Mouse (Mus musculus): Measurements from ENCODE around the gene Nat9. TPM values are rescaled to one million over a fixed set of nuclear protein-coding genes. Genes with fewer than 3 reads are reported as not detected.

Gene Nat9
- total RNA-seq, 2 experiments from 2014 or later, result 16.4 to 17.9 TPM

DNA sequence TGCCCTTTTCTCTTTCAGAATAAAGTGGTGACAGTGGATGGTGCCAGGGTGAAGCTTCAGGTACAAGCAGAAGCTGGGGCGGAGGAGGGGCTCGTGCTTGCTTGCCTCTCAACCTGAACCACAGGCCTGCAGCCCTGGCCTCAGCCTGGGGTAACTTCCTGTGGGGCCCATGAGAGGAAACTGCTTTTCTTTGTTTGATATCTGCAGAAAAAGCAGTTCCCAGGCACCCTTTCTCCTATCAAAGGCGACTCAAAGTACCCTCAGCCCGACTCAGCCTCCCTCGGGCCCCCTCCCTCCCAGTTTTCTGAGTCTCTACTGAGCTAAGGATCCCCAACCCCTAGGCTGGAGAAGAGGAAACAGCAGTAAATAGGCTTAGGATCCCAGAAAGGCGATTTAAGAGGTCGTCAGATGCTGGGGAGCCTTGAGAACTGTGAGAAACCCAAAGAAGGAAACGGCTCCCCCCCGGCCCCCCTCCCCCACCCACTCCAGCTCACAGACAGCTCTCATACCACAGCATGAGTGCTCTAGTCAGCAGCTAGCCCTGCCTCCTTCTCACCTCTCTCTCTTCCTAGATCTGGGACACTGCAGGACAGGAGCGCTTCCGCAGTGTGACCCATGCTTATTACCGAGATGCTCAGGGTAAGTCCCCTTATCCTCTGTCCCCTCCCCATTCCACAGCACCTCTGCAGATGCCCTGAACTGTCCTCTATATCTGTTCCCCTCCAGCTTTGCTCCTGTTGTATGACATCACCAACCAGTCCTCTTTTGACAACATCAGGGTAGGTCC, 29.5 kb downstream of the Nat9 start:
- DNase-seq (ENCODE audit: low spot score in 2 of 2), result no peak

DNA sequence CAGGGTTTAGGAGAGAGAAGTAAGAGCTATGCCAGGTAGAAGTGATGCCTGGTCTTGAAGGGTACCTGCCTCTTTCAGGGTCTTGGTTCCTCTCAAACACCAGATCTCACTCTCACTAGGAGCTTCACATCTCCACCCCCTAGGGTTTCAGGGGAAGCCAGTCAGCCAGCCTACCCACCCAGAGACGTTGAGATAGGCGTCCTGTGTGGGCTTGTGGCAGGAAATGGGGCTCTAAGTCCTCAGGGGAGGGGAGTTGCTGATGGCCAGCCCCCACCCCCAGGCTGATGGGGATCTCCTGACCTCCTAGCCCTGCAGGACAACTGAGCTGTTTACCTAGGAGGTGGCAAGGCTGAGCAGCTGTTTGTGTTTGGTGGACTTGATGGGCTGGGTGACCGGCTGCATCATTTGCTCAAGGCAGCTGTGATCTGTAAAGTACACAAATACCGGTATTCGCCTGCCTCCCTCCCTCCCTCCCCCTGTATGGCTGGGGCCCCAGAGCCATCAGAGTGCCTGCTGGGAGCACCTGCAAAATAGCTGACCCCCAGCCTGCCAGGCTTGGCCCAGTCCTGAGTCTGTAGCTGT, 32.5 kb downstream of the Nat9 start:
- no peak for DNase-seq (ENCODE audit: low spot score in 2 of 2)

DNA sequence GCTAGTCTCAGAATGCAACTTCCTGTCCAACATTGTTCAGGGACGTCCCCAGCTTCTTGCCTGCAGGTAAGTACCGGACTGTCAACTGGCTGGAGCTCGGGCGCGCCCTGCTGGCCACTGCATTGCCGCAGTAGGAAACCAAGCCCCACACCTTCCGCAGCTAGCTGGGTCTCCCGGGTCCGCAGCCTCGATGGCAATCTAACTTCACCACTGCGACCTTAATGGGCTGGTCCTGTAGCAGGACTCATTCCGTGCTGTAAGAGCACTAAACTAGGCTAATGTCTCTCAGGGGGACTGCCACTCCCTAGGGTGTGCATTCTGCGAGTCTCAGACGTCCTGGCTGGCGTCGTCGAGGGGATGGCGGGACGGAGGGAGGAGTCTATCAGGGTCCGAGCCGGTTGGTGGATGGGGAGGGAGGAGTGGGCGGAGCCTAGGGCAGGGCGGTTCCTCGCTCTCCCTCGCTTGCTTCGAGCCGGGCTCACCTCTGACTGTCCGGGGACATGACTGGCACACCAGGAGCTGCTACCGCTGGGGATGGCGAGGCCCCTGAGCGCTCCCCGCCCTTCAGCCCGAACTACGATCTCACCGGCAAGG, 33.9 kb downstream of the Nat9 start:
- DNase-seq (ENCODE audit: low spot score in 2 of 2), result peak in 1 of 2 experiments; percentile 66

DNA sequence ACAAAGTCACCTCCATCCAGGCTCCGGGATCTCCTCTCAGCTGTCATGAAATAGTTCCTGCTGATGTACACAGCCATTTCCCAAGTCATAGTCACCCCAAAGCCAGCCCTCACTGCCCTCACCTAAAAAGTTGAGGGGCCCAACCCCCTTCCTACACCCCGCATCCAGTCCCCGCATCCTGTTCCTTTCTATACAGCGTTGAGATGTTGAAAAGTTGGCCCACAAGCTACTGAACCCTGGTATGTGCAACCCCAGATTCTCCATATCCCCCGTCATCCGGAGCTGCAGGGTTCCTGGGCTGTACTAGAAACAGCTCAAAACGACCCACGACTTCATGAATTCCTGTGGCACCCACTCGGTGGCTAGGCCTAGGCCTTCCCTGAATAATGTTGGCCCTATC, 34.6 kb downstream of the Nat9 start:
- DNase-seq (ENCODE audit: low spot score in 2 of 2), result no peak

DNA sequence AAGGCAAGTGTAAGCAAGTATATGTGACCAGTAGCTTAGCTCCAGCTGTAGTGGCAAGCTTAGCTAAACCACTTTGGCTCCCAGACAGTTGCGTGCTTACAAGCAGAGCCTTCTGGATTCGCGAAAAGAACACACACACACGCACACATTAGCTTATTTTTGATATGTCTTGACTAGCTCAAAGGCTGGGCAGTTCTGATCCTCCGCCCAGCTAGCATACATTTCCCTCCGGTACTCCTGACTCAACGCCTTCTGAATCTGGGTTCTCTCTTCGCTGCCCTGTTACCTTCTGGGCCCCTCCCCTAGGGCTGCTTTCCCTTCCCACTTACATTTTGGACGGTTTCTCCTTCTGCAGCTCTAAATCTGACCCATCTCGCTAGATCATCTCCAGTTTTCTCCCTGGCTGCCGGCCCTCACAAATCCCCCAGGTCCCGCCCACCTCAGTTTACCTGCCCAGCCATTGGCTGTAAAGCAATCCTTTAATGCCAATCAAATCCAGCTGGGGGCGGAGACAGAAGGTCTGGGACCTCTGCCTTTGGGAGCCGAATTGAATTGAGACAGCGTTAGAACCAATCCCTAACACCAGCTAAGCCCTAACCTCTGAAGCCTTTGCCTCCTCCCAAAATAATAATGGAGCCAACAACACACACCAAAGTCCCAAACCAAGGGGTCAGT, 35.8 kb downstream of the Nat9 start:
- peak in 1 of 2 experiments; percentile 49 for DNase-seq (ENCODE audit: low spot score in 2 of 2)

DNA sequence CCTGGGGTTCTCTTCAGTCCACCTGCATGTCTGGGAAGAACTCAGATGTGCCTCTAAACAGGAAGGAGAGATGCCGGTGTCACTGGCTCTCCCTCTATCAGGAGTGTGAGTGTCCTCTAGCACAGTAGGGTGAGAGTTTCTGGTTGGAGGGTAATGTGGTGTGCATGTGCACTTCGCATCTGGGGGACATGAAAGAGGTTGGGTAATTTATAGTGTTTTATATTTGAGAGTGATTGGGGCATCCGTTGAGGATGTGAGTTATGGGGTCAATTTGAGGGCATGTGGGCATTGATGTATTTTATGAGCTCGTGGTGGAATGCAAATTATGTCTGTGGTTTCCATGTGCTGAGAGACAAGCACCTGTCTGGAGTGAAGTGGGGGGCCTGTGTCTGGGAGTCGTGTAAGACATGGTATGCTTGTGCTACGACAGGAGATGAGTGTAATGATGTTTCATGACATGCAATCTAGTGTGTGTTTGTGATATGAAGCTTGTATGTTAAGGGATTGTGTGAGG, 36.9 kb downstream of the Nat9 start:
- no peak for DNase-seq (ENCODE audit: low spot score in 2 of 2)

DNA sequence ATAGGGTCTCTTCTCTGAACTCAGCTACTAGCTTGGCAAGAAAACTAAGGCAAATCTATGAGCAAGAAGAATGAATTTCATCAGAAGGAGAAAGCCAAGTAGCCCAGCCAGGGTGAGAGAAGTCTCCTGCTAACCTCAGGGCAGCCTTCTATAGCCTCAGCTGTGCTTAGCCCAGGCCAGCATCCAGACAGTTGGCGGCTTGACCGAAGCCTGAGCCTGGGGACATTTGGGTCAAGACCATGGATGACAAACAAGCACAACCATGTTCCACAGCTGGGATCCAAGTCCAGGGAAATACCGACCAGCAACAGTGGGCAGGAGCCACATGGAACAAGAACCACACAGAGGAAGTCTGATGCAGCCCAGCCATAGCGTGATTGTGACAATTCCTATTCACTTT, 39.8 kb downstream of the Nat9 start:
- DNase-seq (ENCODE audit: low spot score in 2 of 2), result no peak

DNA sequence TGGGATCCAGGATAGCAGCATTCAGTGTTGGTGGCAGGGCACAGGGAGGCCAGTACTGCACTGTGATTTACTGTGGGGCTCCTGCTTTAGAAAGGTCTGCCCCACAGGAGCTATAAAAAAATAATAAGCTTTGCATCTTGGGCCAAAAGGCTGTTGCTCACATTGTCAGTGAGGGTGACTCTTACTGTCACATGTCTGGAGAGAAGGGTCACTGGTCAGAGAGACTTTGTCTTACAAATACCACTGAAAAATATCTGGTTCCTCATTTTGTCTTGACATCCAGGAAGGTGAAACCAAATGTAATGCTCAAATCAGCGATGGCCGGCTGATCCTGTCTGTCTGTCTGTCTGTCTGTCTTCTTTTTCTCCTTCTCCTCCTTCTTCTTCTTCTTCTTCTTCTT, 45.7 kb downstream of the Nat9 start:
- no peak for DNase-seq (ENCODE audit: low spot score in 2 of 2)

DNA sequence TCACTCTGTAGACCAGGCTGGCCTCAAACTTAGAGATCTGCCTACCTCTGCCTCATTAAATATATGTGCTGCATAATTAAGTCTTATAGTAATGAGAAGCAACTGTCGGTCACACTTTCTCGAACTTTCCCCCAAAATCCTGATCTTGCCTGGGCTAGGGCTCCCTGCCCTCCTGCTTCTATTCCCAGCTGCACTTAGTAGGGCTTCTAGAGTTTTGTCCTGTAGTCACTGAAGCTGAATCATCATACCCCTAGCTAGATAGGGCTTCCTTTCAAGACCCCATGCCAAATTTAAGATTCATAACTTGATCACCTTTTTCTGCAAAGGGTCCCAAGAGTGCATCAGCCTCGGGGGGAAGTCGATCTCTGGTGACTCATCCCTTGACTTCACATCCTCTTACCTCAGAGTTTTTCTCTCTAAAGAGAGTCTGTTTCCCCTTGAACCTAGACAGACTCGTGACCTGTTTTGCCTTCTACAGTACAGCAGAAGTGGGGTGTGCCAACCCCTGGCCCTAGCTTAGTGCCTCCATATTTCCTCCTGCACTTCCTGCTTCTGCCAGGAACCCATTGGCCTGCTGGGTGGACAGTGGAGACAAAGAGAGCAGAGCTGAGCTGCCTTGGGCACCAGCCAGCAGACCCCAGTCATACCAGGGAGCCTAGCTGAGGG, 48.9 kb downstream of the Nat9 start:
- no peak for DNase-seq (ENCODE audit: low spot score in 2 of 2)

DNA sequence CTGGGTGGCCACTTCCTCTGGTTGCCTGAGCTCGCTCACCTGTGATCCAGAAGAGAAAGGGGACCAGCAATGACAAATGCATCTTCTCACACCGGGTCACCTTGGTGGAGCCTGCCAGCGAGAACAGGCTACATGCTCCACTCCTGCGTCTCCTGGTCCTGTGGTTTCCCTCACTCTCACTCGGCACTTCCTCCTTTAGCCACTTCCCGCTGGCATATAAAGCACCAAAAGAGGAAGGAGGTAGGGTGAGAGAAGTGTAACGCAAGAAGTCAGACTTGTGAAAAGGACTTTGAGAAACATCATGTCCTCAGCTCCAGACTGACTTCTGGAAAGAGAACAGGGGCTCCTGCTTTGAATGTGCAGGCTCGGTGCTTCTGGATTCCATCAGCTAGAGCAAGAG, 53.9 kb downstream of the Nat9 start, which contains the start of gene Cd300lf:
Gene Cd300lf (minus strand): TSS at position 193 of the 400 bp plus-strand sequence.
- no peak for DNase-seq (ENCODE audit: low spot score in 2 of 2)

Other genes starting within 250 kb of the Nat9 start
- gene Cd300c, start 218.7 kb downstream of the Nat9 start, total RNA-seq (2021), result not detected
- under 1 TPM; 0.36 to 0.47 TPM for gene Cd300ld, start 197.9 kb downstream of the Nat9 start, total RNA-seq (2021)
- 1 to 10 TPM; 1.6 to 2.2 TPM for gene Cd300c2, start 186.0 kb downstream of the Nat9 start, total RNA-seq (2021)
- not detected for gene Cd300ld2, start 171.7 kb downstream of the Nat9 start, total RNA-seq (2021)
- gene Cd300ld4, start 160.8 kb downstream of the Nat9 start, total RNA-seq (2021), result 1 to 10 TPM in 1 of 2 experiments, not detected in 1; 1.4 TPM
- gene Cd300ld5, start 150.1 kb downstream of the Nat9 start, total RNA-seq (2021), result 1 to 10 TPM; 2.5 to 3.2 TPM
- 1 to 10 TPM; 3.9 to 4.7 TPM for gene Cd300ld3, start 139.4 kb downstream of the Nat9 start, total RNA-seq (2021)
- gene Cd300e, start 125.7 kb downstream of the Nat9 start, total RNA-seq (2021), result under 1 TPM in 1 of 2 experiments, not detected in 1; 0.29 TPM
- 1 to 10 TPM; 1.0 to 1.3 TPM for gene Rab37, start 96.4 kb downstream of the Nat9 start, total RNA-seq (2021)
- under 1 TPM; 0.49 TPM for gene Cd300lf, start 53.9 kb downstream of the Nat9 start, total RNA-seq (2021)
- gene Slc9a3r1, start 24.5 kb downstream of the Nat9 start, total RNA-seq (2021), result 10 to 100 TPM; 10.9 to 12.4 TPM
- gene Tmem104, start 372 bp downstream of the Nat9 start, total RNA-seq (2021), result 1 to 10 TPM; 8.5 to 9.8 TPM
- not detected for gene Grin2c, start 79.4 kb upstream of the Nat9 start, total RNA-seq (2021)
- 1 to 10 TPM; 6.7 to 7.7 TPM for gene Fdxr, start 89.2 kb upstream of the Nat9 start, total RNA-seq (2021)
- gene Fads6, start 109.8 kb upstream of the Nat9 start, total RNA-seq (2021), result under 1 TPM; 0.34 to 0.37 TPM
- gene Otop2, start 119.3 kb upstream of the Nat9 start, total RNA-seq (2021), result not detected
- not detected for gene Ush1g, start 134.2 kb upstream of the Nat9 start, total RNA-seq (2021)
- not detected for gene Otop3, start 146.9 kb upstream of the Nat9 start, total RNA-seq (2021)
- gene Hid1, start 179.9 kb upstream of the Nat9 start, total RNA-seq (2021), result 1 to 10 TPM; 7.2 to 9.0 TPM
- gene Cdr2l, start 194.1 kb upstream of the Nat9 start, total RNA-seq (2021), result 10 to 100 TPM; 19.4 to 22.2 TPM
- gene Mrpl58, start 215.9 kb upstream of the Nat9 start, total RNA-seq (2021), result 10 to 100 TPM; 89.6 to 94.0 TPM
- gene Atp5h, start 232.1 kb upstream of the Nat9 start, total RNA-seq (2021), result 100 to 1,000 TPM; 763 to 790 TPM
- gene Kctd2, start 232.3 kb upstream of the Nat9 start, total RNA-seq (2021), result 10 to 100 TPM; 21.4 to 21.6 TPM